Mouse (Mus musculus): Measurements from ENCODE around the gene Tmem198.

DNA sequence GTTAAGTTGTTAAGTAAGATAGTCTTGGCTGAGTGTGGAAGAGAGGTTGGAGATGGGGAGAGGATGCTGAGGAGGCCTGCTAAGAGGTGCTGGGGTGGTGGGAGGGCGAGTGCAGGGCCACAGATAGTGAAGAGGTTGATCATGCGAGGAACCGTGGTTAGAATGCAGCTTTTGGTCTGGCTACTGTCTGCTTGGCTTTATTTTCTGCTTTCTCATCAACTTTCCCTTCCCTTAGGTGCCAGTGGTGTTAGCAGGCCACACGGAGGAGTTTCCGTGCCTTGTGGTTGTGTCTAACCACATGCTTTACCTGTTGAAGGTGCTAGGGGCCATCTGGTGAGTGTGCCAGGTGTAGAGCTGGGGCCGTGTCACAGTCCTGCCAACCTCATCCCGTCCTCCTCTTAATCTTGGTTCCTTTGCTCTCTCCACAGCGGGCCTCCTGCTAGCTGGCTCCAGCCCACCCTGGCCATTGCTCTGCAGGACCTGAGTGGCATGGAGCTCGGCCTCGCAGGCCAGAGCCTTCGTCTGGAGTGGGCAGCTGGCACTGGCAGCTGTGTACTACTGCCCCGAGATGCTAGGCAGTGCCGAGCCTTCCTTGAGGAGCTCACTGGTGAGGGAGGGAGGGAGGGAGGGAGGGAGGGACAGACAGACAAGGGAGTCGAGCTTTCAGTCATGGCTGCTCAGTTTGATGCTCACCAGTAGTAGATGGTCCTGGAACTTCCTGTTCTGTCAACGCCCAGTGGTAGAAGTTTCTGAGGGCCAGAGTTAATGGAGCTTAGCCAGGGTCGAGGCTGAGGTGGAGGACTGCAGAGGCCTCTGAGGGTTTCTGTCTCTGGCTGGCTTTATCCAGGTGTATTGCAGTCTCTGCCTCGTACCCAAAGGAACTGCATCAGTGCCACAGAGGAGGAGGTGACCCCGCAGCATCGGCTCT, 54.3 kb downstream of the Tmem198 start:
- TF ChIP-seq GATA1 (IDR thresholded peaks at IDR 0.05; ENCODE audit: low read length) (no peak), TAL1 (IDR thresholded peaks at IDR 0.05; ENCODE audit: low read length) (no peak)
